Mouse (Mus musculus): ENCODE results near the gene Rassf5.

Gene Rassf5

DNA sequence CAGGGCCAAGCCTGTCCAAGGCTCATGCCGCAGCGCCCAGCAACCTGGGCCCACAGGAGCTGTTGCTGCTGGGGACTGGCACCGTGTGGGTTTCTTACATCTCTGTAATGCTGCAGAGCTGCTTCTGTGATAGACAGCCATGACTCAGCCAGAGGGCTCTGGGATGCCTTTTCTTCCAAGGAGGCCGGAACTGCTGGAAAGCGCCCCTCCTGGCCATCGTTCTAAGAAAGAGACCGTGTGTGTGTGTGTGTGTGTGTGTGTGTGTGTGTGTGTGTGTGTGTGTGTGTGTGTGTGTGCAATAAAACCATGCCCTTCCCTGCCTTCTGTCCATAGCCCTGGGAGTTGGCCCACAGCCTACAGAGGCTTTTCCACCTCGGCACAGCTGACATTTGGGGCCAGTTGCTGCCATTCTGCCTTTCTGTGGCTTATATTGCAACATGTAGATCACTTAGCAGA, 35.1 kb downstream of the Rassf5 start:
- no peak for DNase-seq (ENCODE audit: low read depth, low spot score)

DNA sequence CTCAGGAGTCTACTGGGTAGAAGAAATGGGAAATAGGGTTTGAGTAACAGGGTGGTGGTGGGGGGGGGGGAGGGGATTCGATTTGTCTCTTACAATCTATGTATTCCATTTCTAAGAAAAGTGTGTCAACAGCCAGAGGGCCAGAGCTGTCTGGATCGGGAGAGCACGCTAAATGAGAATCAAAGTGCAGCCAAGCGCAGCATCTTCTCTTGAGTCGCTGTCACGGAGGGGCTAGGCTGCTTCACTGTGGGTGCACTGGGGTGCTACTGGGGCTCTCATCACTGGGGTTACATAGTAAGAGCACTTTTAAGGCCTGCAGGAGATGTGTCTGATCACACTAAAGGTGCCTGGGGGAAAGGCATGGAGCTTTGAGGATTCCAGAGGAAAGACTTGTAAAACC, 36.3 kb downstream of the Rassf5 start:
- DNase-seq (ENCODE audit: low read depth, low spot score) = no peak

GRCm38 (mm10) chr1:131208081-131208480, 37.0 kb downstream of the Rassf5 start:
- DNase-seq (ENCODE audit: low read depth, low spot score) = no peak

GRCm38 (mm10) chr1:131207531-131207930, 37.5 kb downstream of the Rassf5 start:
- DNase-seq (ENCODE audit: low read depth, low spot score) = no peak

DNA sequence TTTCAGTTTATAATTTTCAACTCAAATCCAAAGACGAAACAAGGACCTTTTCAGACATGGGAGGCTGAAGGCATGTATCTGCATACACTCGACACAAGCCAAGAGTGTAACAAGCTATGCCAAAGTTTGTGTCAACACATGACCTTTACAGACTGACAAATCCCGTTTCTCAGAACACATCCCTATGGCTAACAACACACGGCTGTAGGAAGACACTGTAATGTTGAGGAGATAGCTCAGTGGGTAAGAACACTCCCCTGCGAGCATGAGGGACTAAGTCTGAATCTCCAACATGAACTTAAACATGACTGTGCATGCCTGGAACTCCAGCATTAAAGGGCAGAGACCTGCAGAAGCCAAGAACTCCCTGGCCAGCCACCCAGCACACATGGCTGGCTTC, 38.7 kb downstream of the Rassf5 start:
- DNase-seq (ENCODE audit: low read depth, low spot score) = no peak

DNA sequence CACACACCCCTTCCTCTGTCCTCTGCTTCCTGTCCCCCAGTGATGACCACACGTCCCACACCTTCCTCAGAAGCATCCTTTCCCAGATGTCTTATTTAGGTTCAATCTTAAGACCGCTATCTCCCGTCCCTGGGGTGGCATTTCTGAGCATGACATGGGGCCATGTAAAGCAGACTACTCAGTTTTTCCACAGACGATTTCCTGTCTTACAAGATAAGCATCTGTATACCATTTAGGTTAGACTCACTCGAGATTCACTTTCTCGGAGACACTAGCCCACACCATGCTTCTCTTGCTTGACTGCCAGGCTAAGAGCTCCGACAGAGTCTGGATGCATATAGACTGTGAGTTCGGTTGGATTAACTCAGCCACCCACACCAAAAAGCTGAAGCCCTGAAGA, 40.6 kb downstream of the Rassf5 start:
- no peak for DNase-seq (ENCODE audit: low read depth, low spot score)

DNA sequence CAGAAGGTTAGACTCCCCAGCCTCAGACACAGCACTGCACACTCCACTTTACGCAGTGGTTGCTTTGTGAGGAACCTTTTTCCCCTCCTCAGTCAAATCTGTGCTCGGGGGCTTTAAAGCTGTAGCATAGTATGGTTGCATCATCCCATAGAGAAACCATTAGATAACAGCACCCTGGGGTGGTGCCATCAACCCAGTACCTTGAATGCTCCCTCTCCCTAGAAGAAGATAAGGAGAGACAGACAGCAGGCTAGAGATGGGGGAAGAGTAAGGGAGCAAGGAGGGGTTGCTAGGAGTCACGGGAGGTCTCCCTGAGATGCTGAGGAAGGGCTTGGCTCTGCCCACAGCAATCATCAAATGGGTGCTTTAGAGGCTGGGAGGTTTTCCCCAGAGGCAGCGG, 43.7 kb downstream of the Rassf5 start:
- DNase-seq (ENCODE audit: low read depth, low spot score) = no peak

GRCm38 (mm10) chr1:131200588-131200987, 44.5 kb downstream of the Rassf5 start:
- no peak for DNase-seq (ENCODE audit: low read depth, low spot score)

DNA sequence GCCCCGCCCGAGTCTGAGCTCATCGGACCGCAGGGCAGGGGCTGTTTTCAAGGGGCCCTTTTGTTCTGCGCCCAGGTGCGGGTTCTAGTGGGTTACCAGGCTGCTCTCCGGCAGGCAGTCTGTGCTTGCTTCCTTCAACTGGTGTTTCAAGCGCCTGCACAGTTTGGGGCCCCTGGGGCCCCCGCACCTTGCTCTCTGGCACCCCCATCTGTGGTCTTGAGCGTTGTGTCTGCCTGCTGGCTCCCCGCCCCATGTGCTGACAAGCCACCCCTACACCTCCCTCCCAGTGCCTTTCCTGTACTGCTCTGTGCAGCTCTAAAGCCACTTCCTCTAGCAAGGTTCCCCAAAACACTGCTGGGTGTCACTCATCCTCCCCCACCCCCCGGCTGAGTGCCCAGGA, 45.1 kb downstream of the Rassf5 start:
- no peak for DNase-seq (ENCODE audit: low read depth, low spot score)

GRCm38 (mm10) chr1:131199118-131199821, 45.8 kb downstream of the Rassf5 start:
- DNase-seq (ENCODE audit: low read depth, low spot score) = no peak

GRCm38 (mm10) chr1:131198417-131198960, 46.6 kb downstream of the Rassf5 start:
- no peak for DNase-seq (ENCODE audit: low read depth, low spot score)

- DNase-seq (ENCODE audit: low read depth, low spot score) = no peak
These were observed 49.0 kb downstream of the Rassf5 start for GRCm38 (mm10) chr1:131196107-131196506.

DNA sequence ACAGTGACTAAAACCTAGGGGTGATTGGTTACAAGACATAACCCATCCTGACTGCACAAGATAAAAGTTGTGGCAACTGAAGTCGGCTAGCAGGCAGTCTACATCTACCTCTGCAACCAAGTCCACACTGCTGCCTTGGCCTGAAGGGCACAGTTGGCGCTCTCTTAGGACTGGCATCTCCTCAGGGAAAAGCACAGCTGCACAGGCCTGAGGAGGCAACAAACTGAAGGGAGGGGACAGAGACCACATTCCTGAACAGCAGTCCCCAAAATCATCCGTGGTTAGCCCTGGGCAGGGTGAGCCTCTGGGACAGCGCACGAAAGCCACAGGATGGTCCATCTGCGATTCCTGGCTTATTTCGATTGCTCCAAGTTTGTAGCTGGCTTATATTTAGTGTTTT, 49.4 kb downstream of the Rassf5 start:
- DNase-seq (ENCODE audit: low read depth, low spot score) = no peak

- no peak for DNase-seq (ENCODE audit: low read depth, low spot score)
These were observed 51.3 kb downstream of the Rassf5 start for GRCm38 (mm10) chr1:131193746-131194145.

DNA sequence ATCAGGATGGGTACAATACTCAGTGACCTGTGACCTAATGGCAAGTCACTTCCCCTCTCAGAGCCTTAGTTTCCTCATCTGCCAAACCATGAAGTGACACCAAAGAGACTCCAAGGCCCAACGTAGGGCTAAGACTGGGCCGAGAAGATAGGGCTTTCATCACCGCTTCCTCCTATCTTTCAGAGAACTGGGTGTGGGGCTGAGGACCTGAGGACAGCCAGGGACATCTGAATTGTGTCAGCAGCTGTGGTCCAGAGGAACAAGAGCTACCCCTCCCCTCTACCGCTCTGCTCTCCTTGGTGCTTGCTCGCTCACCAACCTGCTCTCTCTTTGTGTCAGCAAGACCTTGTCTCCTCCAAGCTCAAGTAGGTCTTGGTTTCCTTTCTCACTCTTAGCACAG, 56.4 kb downstream of the Rassf5 start:
- no peak for DNase-seq (ENCODE audit: low read depth, low spot score)

- no peak for DNase-seq (ENCODE audit: low read depth, low spot score)
These were observed 57.2 kb downstream of the Rassf5 start for GRCm38 (mm10) chr1:131187856-131188255.

DNA sequence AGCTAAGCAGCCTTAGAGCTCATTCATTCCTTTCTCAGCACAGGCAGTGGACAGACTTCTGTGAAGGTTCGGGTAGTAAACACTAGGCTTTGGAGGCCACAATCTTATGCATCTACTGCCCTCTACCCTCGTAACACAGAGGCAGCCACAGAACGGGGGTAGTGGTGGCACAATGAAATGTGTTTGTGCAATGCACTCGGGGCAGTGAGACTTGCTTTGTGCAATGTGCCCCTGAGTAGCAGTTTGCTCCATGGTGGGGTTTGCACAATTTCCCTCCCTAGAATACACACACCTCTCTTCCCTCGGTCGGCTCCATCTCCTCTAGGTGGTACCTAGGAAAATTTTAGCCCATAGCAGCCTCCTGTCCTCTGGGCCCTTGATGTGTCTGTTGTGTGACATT, 58.1 kb downstream of the Rassf5 start:
- DNase-seq (ENCODE audit: low read depth, low spot score) = no peak

- no peak for DNase-seq (ENCODE audit: low read depth, low spot score)
These were observed 59.1 kb downstream of the Rassf5 start for GRCm38 (mm10) chr1:131185821-131186506.

DNA sequence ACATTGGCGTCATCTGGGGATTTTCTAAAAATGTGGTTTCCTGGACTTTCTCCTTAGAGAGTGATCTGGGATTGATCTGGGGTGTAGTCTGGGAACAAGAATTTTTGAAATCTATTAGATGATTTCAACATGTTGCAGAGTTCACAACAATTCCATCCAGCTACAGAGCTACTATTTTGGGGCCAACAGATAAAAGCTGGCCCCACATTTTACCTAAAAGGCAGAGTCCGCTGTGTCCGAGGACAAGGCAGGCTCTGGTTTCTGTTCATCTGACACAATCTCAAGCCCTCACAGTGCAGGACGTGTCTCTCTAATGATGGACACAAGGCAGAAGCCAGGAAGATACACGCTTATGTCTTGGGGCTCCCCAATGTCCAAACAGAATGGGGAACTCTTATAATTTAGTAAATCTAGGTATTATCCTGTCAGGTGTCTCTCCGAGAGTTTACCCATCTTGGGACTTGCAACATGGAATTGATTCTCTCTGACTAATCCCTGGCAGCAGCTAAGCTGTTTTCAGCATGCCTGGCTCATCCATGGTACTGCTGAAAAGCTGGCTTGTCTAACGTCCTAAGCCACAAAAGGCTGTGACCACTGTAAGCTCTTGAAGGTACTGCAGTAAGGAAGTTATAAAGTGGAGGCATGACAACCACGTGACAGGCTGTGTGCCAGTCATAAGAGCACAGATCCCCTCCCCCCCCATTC, 60.0 kb downstream of the Rassf5 start:
- DNase-seq (ENCODE audit: low read depth, low spot score) = no peak

DNA sequence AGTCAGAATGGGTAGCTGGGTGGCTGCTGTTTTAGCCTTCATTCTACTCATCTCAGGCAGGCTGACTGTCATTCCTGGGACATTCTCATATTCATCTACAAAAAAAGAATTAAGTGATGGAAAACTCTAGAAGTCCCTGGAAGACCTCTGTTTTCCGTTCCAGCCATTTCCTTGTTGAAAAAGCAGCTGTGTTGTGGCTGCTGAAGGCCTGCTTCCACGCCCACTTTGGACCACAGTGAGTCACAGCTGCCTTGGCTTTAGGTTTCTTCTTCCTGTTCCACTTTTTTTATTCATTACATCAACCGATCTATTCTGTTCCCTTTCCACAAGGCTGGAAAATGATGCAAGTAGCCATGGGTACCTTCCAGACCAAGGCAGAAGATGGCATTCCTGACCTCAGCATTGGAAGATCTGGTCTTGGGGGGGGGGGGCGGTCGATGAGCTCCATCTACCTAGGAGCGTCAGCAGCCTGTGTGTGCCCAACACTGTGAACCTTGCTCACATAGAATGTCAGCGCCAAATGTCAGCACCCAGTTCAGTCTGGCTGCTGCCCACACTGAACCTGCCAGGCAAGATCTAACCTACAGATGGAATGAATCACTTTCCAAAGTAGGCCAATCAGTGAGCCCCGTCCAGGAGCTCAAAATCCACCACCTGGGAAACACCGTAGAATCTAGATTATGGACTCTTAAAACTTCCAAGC, 60.7 kb downstream of the Rassf5 start:
- DNase-seq (ENCODE audit: low read depth, low spot score) = no peak

- no peak for DNase-seq (ENCODE audit: low read depth, low spot score)
These were observed 61.9 kb downstream of the Rassf5 start for GRCm38 (mm10) chr1:131183201-131183600.
